Mouse (Mus musculus) heart, postnatal 14 days (tissue): ENCODE measurements at regions not wholly inside any gene's neighbourhood (a gene's known extent, or its start where the extent isn't known, plus 50 kb on each side); places are given as distances from the start of the nearest gene placed in this dataset.

Source experiments
- DNase-seq, 2 experiments: peaks; one replicate each; pipeline ENCODE4 v3.0.0; 2021 to 2022
- intact Hi-C: fragments of 180-260 bp; cut with DNase I; formaldehyde crosslinking; loops from one replicate; pipeline ENCODE4 v1.15.1; 2025

- no peak for DNase-seq
- intact Hi-C loops = no loop called here
These were observed 133.9 kb upstream of the Isl1 start for GRCm38 (mm10) chr13:116443165-116443955.

GRCm38 (mm10) chr13:116417768-116418167 lies 108.3 kb upstream of the Isl1 start:
- DNase-seq = no peak
- intact Hi-C loops = no loop called here

- intact Hi-C loops = no loop called here
- no peak for DNase-seq
These were observed 105.0 kb upstream of the Isl1 start for GRCm38 (mm10) chr13:116414473-116414872.

- DNase-seq = no peak
- intact Hi-C loops = no loop called here
These were observed 101.2 kb upstream of the Isl1 start for GRCm38 (mm10) chr13:116410682-116411081.
